Mouse (Mus musculus) embryonic fibroblast, embryonic 13.5 days (primary cell): ENCODE measurements at regions not wholly inside any gene's neighbourhood (a gene's known extent, or its start where the extent isn't known, plus 50 kb on each side); places are given as distances from the start of the nearest gene placed in this dataset.
"Not testable (repeated sequence)": the region's sequence is repeated elsewhere in the genome, so short reads cannot be mapped to it uniquely, and the experiment has no call there.

Experiments
- CTCF ChIP-seq: IDR thresholded peaks from 2 replicates; pipeline ENCODE4 v1.5.1; 2011; ENCODE audit warnings: mild to moderate bottlenecking, control low read depth, low read length, moderate library complexity, borderline replicate concordance; ENCODE audit not compliant: insufficient read depth
- POLR2A ChIP-seq: IDR thresholded peaks from 2 replicates; pipeline ENCODE4 v1.6.1; 2011; ENCODE audit warnings: low read depth, mild to moderate bottlenecking, control low read depth, low read length, moderate library complexity

- TF ChIP-seq CTCF, POLR2A: not testable (repeated sequence)
Measured at GRCm38 (mm10) chr13:26113723-26114122, 656.2 kb downstream of the Hdgfl1 start.
